Mouse (Mus musculus) olfactory bulb, adult 2 months (tissue): ENCODE data around the gene Olfr503.

Experiments
- CTCF ChIP-seq: fragments of 200-500 bp; IDR thresholded peaks from 2 replicates; pipeline ENCODE4 v1.5.1; 2012; ENCODE audit warnings: low read depth, mild to moderate bottlenecking, low read length, moderate library complexity; ENCODE audit not compliant: insufficient read depth
- POLR2A ChIP-seq: fragments of 200-500 bp; IDR thresholded peaks from 2 replicates; pipeline ENCODE4 v1.6.1; 2012; ENCODE audit warnings: mild to moderate bottlenecking, low read depth, low read length, moderate library complexity; ENCODE audit not compliant: insufficient read depth

GRCm38 (mm10) chr7:108524965-108525364 lies 19.4 kb upstream of the Olfr503 start, which contains the start of gene Olfr502:
- TF ChIP-seq CTCF (no peak), POLR2A (no peak)
